Mouse (Mus musculus): ENCODE results near the gene Ptrh2.

Gene Ptrh2

DNA sequence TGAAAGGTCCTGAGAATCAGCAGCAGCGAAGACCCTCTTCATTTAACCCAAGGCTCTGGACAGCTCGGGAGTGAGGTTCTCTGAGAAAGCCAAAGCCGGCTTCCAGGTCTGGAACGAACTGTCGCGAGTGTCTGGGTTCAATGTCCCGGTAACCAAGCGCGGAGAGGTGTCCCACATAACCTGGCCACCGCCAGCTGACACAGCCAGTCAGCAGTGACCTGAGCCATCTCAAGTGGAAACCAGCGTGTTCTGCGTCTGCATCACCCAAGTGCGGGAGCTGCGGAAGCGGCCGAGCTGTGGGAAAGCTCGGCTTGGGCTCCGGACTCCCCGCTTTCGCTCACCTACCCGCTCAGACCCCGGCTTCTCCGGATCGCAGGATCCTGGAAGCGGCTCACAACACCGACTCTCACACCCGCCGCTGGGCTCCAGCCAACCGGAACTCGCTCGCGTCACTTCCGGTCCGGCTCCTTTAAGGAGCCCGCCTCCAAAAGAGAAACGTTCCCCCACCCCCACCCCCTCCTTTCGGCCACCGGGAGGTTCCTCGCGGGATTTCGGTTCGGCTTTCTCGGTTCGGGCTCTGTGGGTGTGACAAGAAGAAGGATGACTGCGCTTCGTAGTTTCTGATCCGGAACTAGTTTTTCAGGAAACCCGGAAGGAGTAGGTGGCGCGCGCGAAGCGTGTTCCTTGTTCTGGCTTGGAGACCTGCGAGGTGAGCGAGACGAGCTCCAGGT, at the start of gene Ptrh2, which contains the start of gene Vmp1:
TSS of gene Ptrh2 (plus strand) at position 591 of the 731 bp plus-strand sequence.
TSS of gene Vmp1 (minus strand) at position 442 of the 731 bp plus-strand sequence.
- peak; percentile 89 to 90 for DNase-seq (ENCODE audit: low spot score in 2 of 2)

DNA sequence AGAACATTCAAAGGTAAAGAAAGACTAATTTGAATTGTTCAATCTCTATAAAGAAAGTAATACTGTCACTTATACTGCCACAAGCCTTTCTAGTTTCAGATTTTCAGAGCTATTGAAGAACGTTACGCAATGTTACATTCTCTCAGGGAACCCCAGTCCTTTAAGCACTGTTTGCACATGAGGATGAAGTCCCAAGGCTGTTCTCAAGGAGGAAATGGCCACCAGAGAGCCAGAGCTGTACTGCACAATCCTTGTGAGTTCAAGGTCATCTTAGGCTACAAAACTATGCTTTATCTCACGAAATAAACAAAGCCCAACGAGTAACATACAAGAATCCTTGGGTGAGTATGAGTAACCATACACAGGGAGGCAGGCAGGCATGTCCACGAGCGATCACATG, 49.4 kb upstream of the Ptrh2 start:
- DNase-seq (ENCODE audit: low spot score in 2 of 2) = no peak

DNA sequence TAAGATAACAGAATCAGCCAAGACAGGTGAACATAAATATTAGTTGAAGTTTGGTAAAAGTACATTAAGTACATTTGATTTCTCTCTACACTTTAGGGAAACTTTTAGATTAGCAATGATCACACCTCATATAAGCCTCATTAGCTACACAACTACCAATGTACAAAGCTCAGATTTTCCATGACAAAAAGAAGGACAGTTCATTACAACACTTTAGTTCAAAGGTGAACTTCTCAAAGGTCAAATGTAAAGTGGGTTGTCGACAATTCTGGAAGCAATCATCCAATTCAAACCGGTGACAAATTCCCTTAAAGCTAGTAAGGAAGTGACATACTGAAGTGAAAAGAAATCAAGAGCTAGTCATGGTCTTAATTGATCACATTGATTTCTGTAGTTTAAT, 46.1 kb upstream of the Ptrh2 start:
- no peak for DNase-seq (ENCODE audit: low spot score in 2 of 2)

DNA sequence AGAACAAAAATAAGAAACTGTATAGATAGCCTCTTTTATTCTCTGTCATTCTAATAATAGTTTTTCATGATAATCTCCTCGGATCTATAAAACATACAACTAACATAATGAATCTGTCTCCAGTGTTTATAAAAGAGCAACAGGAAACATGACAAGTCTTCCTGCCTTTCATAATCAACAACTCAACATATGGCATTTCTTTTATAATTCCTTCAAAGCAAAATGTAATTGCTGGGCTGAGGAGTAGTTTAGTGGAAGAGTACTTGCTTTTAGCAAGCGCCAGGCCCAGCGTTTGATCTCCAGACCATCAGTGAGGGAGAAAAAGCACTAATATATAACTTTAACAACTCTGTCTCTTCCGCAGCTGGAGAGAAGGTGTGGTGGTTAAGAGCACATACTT, 42.1 kb upstream of the Ptrh2 start:
- no peak for DNase-seq (ENCODE audit: low spot score in 2 of 2)

DNA sequence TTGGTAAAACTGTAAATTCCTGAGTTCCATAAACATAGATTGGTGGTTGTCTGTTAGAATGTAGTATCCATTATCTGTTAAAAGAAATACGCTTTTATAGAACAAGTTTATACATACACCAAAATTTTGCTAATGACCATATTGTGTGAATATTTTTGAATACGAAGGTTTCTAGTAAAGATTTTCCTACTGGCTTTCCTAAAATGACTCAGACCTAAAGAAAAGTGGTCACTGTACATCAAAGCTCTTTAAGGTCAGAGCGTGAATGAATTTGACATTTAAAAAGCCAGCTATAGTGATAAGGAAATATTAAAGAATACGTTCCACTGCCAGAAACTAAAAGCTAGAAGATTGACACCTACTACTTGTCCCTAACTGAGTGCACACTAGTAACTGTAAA, 39.2 kb upstream of the Ptrh2 start:
- no peak for DNase-seq (ENCODE audit: low spot score in 2 of 2)

DNA sequence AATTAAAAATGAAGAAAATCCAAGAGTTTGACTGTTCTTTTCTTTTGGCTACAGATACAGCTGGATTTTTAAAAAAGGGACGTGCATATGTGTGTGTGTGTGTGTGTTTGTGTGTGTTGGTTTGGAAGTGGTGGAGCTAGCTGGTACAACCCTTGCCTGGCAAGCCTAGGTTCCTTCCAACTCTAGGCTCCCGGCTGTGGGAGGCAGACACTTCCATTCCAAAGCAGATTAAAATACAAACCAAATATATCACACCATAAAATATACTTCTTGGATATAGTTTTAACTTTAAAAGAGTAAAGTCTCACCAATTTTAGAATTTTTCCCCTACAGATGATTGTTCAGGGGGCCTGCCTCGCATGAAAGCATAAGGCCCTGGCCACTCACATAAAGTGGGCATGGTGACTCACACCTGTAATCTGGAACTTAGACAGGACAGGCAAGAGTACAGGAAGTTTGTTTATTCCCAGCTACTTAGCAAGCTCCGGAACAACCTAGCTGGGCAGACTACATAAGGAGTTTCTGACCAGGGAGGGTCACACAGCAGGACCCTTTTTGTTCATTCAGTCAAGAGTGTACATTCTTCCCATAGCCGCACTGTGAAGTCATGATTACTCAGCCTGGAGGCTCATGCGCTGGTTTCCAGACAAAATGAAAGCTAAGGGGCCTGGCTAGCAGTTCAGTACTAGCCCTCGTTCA, 37.5 kb upstream of the Ptrh2 start:
- DNase-seq (ENCODE audit: low spot score in 2 of 2) = no peak

- no peak for DNase-seq (ENCODE audit: low spot score in 2 of 2)
Measured at GRCm38 (mm10) chr11:86646885-86647459, 36.8 kb upstream of the Ptrh2 start.

- DNase-seq (ENCODE audit: low spot score in 2 of 2) = no peak
Measured at GRCm38 (mm10) chr11:86647706-86648447, 35.9 kb upstream of the Ptrh2 start.

DNA sequence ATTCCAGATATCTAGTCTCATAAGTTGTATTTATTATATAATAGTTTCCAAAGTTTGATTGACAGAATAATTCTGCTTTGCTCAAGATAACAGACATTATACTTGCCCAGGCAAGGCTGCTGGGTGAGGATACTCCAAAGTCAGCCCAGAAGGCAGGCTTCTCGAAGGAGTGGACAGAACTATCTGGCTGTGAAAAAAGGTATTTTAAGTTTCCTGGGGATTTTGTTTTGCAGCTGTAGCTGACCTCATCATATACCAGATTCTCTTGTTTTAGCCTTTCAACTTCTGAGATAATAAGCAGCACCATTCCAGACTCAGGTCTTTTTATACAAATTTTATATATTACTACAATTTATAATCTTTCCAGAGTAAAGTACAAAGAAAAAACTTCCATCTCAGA, 34.2 kb upstream of the Ptrh2 start:
- DNase-seq (ENCODE audit: low spot score in 2 of 2) = no peak

DNA sequence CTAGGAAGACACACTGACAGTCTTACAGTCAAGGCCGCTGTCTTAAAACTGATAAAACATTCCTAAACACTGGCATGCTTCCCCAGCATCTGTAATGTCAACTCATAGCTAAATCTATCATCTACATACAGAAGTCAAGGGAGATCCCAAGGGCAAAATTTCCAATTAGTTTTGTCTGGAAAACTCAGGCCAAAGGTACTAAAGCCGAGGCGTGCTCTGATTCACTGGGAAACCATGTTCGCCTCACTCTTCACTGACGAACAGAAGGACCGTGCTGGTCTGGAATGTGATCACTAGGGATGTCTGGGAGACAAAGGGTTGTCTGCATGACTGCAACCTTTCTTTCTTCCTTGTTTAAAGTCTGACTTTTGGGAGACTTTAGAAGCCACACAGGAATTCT, 33.1 kb upstream of the Ptrh2 start:
- no peak for DNase-seq (ENCODE audit: low spot score in 2 of 2)

DNA sequence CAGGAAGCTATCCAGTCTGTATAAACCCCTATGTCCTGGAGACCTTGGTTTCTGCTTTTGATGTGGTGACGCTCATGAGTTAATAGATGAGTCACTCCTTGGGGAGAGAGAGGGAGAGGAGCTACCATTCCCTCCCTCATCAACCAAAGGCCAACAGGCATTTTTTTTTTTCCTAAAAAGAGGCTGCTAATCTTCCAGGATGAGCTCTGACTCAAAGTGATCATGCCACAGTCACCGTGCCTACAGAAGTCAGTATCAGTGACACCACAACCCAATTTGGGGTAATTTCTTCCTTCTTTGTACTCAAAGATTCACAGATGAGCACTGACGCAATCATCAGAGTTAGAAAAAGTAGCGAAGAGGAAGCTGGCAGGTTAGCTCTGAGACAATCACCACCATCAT, 31.2 kb upstream of the Ptrh2 start:
- no peak for DNase-seq (ENCODE audit: low spot score in 2 of 2)

DNA sequence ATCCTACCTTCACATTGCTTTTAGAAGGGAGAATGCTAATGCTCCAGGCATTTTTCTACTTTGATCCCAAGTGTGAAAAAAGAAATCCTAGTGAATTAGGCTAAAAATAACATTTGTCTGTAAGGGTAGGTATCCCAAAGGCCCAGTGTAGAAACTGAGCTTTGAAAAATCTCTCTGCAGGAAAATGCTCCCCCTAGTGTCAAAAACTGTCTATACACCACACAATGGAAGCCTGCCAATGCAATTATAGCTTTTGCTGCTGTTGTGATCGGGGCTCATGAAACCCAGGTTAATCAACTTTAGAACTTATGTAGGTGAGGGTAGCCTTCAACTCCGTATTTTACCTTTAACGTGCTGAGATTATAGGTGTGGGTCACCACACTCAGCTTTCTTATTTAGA, 30.3 kb upstream of the Ptrh2 start:
- peak in 1 of 2 experiments; percentile 19 for DNase-seq (ENCODE audit: low spot score in 2 of 2)

GRCm38 (mm10) chr11:86654096-86654495, 29.7 kb upstream of the Ptrh2 start:
- no peak for DNase-seq (ENCODE audit: low spot score in 2 of 2)

DNA sequence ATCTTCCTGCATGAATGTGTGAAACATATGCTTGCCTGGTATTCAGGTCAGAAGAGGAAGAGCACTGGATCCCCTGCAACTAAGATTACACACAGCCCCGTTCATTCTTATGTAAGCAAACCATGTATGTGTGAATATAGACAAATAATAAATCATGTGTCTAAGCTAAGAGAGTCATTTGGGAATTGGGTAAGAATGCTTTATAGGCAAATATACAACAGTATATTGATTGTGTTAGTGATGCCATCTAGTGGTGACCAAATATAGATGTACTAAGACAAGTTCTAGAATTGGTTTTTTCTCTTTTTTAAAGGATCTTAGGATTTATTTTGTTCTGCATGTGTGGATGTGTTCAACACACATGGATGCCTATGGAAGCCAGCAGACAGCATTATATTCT, 28.1 kb upstream of the Ptrh2 start:
- no peak for DNase-seq (ENCODE audit: low spot score in 2 of 2)

- no peak for DNase-seq (ENCODE audit: low spot score in 2 of 2)
Measured at GRCm38 (mm10) chr11:86656849-86657567, 26.8 kb upstream of the Ptrh2 start.

DNA sequence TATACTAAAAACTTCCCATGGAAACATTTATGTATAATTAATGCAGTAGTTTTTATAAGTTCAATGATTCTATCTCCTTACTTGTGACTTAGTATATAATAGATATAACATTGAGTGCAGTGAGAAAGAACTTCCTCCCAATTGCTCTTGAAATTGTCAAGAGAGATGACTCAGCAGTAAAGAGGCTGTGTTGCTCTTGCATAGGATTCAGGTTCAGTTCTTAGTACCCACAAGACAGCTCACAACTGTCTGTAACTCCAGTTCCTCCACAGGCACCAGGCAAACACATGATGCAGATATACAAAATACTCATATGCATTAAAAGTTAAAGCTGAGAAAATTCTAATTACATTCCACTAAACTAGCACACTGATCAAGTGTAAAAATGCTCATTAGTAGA, 25.9 kb upstream of the Ptrh2 start:
- no peak for DNase-seq (ENCODE audit: low spot score in 2 of 2)

DNA sequence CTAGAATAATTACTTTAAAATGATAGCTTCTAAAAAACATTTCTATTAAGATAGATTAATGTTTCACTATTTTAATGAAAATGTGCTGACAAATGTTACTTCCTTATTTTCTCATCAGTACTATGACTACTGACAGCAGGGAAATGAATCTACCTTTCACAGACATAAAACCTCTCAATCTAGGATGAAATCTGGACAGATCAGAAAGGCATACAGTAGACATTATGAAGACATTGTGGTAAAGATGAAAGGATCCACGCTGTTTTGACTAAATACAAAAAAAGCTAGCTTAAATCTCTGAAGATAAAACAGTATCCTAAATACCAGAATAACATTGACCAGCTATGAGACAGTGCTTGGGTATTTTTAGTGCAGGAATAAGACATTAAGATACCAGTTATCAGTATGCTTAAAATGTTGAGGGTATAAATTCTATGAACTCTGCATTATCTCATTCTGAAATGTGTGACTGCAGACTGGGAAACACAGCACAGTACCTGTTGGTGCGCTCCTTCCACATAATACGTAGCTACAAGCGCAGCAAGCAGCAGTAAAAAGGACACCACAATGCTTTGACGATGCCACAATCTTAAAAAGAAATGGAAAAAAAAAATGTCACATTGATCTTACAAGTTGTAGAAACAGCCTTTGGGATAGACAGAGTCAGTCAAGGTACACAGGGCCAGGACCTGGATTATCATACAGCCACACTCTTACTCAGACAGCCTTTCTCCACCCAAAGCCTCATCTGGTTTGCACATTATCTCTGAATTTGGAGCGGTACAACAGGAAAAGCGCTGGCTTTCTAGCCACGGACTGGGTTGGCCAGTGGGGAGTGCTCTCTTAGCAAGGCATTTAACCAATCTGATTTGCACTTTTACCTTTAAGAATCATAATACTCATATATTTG, 20.5 kb upstream of the Ptrh2 start:
- DNase-seq (ENCODE audit: low spot score in 2 of 2) = no peak

GRCm38 (mm10) chr11:86663977-86664376, 19.8 kb upstream of the Ptrh2 start:
- no peak for DNase-seq (ENCODE audit: low spot score in 2 of 2)

- DNase-seq (ENCODE audit: low spot score in 2 of 2) = no peak
Measured at GRCm38 (mm10) chr11:86664406-86664805, 19.4 kb upstream of the Ptrh2 start.

GRCm38 (mm10) chr11:86667553-86667952, 16.2 kb upstream of the Ptrh2 start:
- DNase-seq (ENCODE audit: low spot score in 2 of 2) = no peak

GRCm38 (mm10) chr11:86668169-86668568, 15.6 kb upstream of the Ptrh2 start:
- no peak for DNase-seq (ENCODE audit: low spot score in 2 of 2)

Measured in frontal cortex, postnatal 10 days (tissue).